Mouse (Mus musculus): Measurements from ENCODE around the gene Loxl1.

DNA sequence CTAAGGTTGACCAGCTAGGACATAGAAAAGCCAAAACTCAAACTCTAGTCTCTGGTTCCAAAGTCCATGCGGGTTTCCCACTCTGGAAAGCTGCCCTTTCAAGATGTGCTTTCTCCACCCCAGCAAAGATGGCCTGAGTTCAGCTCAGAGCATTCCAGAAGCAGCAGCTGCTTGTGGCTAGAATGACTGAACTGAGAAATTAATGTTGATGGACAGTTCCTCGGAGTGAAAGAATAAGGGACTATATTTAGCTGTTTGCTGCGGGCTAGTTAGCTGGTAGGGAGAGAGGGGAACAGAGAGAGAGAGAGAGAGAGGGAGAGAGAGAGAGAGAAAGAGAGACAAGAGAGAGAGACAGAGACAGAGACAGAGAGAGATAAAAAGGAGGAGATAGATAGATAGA lies 18.3 kb upstream of the Loxl1 start:
- no peak for TF ChIP-seq CTCF (IDR thresholded peaks at IDR 0.05; ENCODE audit: low read depth)
- no peak for TF ChIP-seq EP300 (IDR thresholded peaks at IDR 0.05; ENCODE audit: low read depth)
